Mouse (Mus musculus): ENCODE data around the gene Sdha.

DNA sequence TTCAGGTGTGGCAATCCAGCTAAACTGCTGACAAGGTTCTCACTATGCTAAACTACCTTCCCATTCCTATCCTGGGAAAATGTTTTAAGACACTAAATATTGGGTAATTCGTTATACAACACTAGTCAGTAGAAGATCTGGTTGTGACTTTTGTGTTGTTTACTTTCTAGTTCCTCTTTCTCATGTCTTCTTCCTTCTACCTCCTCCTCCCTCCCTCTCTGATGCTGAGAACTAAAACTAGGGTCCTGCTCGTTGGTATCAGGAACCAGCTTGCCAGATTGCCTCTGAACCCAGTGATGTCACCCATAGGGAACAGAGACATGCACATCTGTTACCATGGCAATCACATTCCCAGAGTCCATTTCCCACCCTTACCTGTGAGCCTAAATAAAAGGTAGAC lies 12.1 kb upstream of the Sdha start:
- no peak for TF ChIP-seq CTCF (IDR thresholded peaks at IDR 0.05; ENCODE audit: low read depth)
- TF ChIP-seq EP300 (IDR thresholded peaks at IDR 0.05; ENCODE audit: low read depth): no peak

Data from heart, postnatal 0 days (tissue).